Mouse (Mus musculus) heart, adult 18-20 months (tissue): ENCODE measurements at regions not wholly inside any gene's neighbourhood (a gene's known extent, or its start where the extent isn't known, plus 50 kb on each side); places are given as distances from the start of the nearest gene placed in this dataset.
A peak's percentile ranks its signal among the peaks of the same experiment; 100 is the strongest.

Experiments used
- DNase-seq, 2 experiments: peaks; one replicate each; pipeline ENCODE4 v3.0.0; 2021 to 2022; ENCODE audit warnings: mixed read lengths in 1 of 2

DNA sequence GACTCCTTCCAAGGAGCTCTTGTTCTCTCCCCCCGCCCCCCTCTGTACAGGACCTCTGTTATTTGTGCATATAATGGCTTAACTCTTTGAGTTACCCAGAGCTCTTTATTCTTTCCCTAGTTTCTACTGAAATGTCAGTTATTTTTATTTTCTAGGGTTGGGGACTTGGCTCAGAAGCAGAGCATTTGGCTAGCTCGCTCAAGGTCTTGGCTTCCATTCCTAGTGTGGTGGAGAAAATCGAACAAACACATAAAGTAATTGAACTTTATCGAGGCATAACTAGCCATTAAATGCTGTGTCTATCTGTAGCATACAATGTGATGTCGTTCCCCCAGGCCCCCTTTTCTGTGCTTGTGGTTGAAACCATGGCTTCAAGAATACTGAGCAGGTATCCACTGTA, 716.5 kb upstream of the Car8 start:
- DNase-seq, result no peak

DNA sequence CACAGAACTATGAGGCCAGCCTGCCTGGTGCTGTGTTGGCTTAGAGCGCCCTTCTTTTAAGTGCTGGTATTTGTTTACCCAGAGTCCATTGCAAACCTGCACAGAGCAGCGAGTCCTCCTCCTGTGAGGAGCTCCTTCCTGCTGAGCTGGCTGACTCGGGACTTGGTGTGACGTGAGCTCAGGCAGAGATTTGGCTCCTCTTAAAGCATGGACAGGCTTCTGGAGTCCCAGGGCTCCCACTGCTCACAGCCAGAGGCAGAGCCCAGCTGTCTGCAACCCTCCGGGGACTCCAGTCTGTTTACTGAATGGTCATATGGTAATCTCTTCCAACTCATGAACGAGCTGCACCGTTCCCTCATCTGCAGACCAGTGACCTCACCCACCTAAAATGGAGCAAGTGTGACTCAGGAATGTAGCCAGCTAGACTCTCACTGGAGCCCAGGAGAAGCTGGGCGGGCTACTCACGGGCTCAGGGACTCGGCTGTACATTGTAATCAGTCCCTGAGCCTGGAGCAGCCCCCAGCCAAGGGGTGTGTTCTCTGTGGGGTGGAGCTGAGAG, 715.6 kb upstream of the Car8 start:
- DNase-seq, result peak; percentile 83 to 91

DNA sequence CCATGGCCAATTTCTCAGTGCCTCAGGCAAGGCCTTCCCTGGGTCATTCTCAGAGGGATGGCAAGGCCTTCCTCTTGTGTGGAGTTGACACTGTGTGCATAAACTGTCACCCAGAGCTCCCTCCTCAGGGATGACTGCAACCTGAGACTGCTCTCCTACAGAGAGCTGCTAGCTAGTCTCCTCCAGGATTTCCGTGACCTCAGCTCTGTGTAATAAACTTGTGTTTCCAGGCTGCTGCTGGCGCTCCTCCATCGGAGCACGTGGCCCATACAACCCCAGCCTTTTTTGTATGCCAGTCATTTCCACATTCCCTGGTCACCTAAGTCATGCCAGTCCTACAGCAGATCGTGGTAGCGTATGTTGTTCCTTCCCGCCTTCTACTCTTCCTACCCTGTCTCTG, 714.3 kb upstream of the Car8 start:
- no peak for DNase-seq

DNA sequence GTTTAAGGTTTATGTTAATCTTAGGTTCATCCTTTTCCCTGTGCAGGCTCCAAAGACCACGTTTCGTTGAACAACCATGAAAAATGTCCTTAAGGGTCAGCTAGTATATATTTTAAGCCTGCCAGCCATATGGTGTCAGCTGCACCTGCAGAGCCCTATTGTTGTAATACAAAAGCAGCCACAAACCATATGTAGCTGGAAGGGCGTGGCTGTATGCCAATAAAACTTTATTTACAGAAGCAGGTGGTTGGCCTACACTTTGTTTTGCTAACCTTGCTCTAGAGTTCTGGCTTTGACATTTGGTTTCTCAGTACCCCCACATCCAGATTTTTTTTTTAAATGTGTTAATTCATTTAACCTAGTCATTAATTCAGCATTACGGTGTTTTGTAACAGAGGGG, 711.1 kb upstream of the Car8 start:
- DNase-seq, result no peak

DNA sequence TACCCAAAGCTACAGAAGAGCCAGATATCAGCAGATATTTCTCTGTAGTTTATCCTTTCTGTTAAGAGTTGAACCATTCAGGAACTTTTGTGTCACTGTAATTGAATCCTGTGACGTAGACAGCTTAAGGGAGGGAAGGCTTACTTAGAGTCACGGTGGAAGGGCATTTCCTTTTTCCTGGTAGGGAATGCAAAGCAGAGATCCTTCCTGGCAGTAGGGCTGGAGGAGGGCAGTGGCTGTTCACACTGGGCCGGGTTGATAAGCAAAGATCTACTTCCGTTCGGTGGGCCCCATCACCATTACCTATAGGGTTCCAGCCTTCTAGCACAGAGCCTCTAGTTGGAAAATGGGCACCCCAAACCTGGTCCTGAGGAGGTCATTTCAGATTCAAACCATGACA, 710.7 kb upstream of the Car8 start:
- no peak for DNase-seq

DNA sequence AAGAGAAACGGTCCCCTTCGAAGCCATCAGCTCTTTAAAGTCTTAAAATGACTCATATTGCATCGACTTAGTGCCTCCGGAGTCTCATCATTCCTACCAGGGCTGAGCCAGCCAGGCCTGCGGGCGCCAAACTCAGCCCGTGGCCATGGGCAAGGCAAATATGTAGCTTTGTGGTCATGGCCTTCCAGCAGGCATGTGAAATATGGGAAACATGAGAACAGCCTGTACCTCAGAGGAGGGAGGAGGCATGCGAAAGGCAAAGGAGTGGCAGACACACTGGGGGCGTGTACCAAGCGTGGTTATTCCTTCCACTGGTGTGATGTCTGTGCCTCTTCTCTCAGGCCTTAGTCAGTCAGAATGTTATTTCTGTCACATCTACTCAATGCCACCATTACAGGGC, 706.3 kb upstream of the Car8 start:
- DNase-seq, result no peak

DNA sequence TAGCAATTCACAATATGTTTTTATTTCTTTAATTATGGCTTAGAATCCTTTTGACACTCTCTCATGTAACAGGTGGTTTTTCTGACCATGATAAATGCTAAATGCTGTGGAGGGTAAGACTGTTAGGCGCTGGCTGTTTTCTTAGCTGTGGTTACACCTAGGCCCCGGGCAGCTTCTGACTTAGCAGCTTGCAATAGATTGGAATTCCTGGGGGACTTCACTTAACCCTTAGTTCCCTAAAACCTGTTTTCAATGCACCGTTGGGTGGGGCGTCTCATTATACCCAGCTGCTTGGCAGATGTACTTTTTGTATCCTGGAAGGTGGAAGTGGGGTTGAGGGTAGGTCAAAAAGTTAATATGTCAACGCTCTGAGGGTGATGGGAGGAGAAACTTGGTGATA, 704.2 kb upstream of the Car8 start:
- DNase-seq, result no peak

DNA sequence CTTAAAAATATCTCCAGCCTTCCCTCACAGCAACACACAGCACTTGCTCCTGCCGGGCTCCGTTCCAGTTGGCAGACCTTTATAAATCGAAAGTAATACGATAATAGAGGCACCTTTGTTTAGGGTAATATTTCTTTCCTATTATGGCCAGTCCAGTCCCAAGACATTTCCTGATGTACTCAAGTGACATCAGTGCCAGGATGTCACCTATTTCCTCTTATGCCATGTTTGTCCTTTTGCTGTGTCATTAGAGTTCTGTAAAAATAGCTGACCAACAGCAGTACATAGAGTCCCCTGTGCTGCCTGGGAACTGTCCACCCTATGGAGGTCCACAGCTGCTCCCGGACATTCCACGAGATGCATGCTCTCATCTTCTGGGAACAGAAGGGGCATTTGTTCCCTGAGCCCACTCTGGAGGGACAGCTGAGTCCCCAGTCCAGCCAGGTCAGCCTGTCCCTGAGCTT, 700.1 kb upstream of the Car8 start:
- DNase-seq, result peak; percentile 67 to 72

DNA sequence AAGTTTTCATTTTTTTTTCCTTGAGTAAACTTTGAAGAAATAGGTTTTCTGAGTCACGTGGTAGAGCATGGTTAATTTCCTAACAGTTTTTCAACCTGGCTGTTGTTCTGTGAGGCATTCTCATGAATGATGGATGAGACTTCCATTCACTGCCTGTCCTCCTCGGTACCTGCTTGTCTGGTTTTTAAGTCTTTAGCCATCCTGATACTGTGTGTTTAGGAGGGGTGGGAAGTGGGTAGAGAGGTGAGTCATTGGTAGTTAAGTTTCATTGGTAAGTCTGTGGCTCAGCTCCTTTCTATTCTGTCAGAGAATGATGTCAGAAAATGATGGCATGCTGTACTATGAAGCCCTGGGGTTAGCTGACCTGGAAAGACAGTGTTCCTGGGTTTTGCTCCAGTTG, 697.1 kb upstream of the Car8 start:
- DNase-seq, result no peak

DNA sequence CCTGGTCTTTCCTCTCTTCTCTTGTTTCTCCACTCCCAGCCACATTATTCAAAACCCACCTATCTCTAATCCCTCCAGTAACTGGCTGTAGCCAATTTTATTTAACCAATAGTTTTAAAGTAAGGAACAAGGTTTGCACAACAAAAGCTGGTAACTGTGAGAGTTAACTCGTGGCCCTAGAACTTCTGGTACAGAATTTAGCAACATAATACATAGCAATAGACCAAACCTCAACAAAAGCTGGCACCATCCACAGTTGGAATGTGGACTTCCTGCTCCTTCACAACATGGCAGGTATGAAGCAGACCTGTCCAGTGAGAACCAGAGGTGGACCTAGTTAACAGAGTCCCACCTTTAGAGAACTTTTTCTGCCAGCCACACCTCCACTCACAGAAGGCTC, 695.7 kb upstream of the Car8 start:
- no peak for DNase-seq

DNA sequence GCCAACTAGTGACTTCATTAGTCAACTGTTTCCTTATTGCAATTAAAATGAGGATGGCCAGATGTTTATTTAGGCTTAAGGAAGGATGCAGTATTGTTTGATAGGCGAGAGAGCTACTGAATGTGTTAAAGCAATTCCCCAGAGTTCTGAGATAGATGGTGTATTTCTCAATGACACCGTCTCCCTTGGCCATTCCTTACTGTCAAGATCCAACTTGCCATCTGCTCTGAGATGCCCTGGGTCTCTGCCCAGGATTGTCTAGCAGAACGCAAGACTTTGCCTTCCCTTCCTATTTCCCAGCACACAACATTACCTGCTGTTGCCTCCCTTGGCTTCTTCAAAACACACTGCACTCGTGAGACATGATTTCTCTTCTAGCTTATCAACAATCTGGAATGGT, 690.5 kb upstream of the Car8 start:
- DNase-seq, result no peak

DNA sequence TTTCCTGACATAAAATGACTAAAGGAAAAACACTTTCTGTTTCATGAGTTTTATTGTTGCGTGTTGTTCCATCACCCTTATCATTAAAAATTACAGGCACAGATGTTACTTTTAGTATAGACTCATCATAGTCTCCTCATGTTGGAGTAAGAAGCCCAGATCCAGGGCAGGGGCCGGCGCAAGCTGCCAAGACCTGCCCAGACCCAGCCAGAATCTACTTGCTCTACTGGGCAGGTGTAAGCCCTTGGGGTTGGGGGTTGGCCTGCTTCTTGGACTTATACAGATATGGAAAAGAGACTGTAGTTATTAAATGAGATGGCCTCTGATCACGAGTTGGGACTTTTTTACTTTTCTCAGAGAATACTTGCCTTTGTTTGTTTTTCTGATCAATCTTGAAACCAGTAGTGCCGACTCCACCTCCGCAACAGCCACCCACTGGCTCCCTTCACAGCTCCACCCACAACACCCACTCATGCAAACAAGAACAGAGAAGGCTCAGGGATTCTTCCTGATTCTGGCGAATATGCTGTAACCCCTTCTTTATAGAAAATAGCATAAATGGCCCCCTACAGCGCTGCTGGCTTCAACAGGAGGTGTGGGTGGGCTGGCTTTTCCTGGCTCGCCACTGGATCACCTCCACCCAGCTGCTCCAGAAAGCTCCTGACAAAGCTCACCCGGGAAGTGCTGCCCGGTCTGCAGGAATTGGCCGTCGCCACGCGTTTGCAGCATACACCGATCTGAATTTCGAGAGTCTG, 689.9 kb upstream of the Car8 start:
- DNase-seq, result no peak

DNA sequence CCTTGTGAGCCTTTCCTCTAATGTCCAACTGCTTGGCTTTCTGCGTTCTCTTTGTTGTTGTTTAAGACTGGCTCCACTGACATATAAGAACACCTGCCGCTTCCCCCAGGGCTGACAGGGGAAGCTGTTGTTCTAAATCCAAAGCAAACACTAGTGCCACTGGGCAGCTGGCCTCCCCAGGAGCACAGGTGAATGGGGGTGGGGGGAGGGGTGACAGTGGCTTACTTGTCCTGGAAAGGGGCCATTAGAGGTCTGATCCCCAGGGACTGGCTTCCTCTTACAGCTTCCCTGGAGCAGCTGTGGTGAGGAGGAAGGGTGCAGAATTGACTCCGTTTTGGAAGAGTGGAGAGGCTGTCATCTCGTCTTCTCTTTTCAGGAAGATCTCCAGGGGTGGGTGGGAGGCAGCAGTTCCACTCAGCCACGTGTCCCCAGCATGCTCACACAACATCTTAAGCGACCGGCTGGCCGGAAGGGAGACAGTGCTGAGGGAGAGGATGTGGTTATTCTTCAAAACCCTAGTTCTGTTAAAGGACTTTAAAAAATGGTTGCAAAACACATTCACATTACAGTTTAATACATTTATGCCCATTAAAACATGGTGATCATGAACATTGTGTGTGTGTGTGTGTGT, 688.5 kb upstream of the Car8 start:
- DNase-seq, result peak in 1 of 2 experiments; percentile 18

DNA sequence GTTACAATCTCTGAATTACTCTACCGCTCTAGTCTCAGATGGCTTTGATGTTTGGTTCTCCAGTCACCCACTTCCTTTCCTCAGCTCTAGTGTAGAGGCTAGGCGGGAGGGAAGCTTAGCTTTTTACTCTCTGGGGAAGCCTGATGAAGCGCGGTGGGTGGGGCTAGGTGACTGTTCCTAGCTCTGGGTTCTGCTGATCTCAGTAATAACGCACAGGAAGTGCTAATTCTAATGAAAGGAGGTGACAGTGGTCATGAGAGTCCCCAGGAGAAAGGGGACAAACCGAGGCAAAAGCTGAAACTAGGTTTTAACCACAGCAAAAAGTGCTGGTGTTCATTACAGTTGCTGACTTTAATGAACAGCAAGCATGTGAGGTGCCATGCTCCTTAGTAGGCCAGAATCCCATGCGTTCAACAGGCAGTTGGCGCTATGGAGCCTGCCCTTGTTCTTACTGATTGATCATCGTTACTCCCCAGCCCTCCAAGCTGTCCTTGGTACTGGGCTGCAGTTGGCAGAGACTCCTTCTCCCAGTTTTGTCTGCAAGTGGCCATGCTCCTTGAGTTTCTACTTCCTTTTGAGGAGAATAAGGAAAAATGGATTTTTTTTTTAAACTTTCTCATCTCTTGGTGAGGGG, 687.9 kb upstream of the Car8 start:
- peak in 1 of 2 experiments; percentile 34 for DNase-seq

DNA sequence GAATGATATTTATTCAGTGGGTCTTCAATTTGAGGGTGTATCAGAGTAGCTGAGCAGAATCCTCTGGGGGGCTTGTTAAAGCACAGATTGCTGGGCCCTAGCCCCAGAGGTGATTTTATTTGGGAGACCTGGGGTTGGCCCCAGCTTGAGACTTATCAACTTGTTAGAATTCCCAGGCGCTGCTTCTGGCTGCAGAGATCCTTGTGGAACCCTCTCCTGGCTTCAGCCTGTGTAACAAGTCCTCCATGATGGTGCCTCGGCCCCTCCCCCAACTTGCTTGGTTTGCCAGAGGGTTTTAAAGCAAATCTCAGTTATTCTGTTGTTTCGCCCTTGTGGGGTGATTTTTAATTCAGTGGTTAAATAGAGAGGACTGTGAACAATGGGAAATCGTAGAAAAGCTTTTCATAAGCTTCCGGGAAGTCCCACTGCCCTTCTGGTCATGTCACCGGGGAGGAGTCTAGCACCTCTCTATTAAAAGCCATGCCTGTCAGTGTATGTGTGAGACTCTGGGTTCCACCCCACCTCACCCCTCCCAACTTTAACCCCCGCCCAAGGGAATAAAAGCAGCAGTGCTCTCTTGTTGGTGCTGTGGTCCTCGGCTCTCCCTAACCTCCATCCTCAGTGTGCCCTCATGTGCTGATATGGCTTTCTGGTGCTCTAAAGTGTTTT, 684.0 kb upstream of the Car8 start:
- DNase-seq, result no peak

DNA sequence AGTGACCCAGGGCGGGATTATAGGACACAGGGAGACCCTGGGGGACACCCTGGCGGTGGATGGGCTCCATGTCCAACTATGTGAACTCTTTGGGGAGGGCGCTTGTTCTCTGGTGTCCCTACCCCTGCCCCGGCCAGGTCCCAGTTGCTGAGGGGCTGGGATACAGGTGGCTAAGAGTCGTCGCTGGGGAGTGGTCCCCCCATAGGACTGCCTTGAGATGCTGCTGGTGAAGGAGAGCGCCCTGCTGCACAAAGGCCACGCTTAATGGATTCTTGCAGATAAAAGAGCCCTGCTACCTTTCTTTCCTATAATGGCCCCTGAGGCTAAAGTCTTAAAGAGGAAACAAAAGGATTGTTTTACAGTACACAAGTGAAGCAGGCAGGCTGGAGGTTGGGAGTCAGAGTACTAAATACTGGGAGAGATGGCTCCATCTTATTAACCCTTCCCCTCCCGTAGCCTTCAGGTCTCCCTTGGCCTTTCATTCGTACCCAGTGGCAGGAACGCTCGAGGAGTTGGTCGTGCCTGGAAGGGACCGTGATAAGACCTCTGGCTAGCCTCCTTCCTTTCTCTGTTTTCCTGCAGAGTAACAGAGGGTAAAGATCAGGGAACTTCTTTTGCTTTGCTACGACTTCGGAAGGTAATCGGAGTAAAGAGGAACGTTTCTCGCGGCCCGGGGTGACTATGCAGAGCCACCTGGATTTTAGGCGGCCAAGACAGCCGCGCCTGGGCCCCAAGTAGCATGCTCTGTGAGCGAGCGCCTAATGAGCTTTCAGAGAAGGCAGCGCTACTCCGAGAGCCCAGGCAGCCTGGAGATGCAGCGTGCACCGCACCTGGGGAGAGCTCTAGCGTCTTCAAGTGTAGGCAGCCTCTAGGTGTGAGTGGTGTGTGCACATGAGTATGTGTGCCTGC, 682.9 kb upstream of the Car8 start:
- no peak for DNase-seq

DNA sequence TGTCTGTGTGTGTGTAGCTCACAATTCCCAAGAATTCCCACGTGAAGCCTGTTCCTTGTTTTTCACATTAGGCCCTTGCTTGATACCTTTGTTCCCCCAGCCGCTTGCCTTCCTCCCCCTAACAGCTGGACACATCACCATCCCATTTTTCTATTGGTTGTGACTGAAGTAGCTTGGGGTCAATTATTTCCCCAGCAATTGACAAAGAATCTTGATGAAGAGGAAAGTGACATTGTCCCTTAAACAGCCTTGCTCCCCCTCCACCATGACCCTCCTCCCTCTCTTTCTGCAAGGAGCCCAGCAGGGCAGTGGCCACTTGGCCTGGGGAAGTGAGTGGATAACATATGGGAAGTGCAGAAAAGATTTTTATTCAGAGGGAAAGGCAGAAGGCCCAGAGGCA, 681.5 kb upstream of the Car8 start:
- no peak for DNase-seq

DNA sequence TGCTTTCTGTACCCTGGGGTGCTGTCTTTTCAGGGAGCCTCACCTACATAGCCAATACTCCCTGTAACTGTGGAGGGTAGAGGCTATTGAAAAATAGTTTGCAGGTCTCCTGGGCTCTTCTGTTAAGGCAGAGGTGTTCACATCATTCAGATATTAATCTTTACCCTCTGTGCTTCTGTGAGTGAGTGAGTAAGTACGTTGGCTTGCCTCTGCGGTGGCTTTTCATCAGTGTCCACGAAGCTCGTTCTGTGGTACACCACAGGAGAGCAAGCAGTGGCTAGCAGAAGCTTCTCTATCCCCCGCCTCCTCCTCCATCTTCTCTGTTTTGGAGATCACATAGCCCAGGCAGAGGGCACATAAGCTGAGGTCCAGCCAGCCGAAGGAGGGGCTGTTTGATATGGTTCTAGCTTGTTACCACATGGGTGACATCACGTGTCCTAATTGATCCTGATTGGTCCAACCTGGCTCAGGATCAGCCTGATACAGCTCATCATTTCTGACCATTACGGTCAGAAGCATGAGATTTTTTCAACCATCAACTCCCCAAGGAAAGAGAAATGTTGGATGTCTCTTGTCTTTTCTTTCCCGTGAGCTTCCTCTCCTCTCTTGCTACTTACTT, 680.6 kb upstream of the Car8 start:
- no peak for DNase-seq
